Mouse (Mus musculus) monocyte, adult 2 months (primary cell): ENCODE results near the gene 4921504E06Rik.
A peak's percentile ranks its signal among the peaks of the same experiment; 100 is the strongest.

Source experiments
- DNase-seq, 2 experiments: peaks; one replicate each; pipeline ENCODE4 v3.0.0; 2022; ENCODE audit warnings: low spot score in 2 of 2, low read depth in 1 of 2

The 4921504E06Rik gene

GRCm38 (mm10) chr2:19553821-19554592 lies at the start of gene 4921504E06Rik:
Gene 4921504E06Rik (minus strand): TSS chr2:19553914.
- peak in 1 of 2 experiments; percentile 4 for DNase-seq

- no peak for DNase-seq
Observed at GRCm38 (mm10) chr2:19601386-19601925, 47.7 kb upstream of the 4921504E06Rik start.

- DNase-seq, result no peak
Observed at GRCm38 (mm10) chr2:19600860-19601259, 47.1 kb upstream of the 4921504E06Rik start.

GRCm38 (mm10) chr2:19599801-19600200 lies 46.1 kb upstream of the 4921504E06Rik start:
- no peak for DNase-seq

- DNase-seq, result no peak
Observed at GRCm38 (mm10) chr2:19596988-19597387, 43.3 kb upstream of the 4921504E06Rik start.

GRCm38 (mm10) chr2:19596426-19596825 lies 42.7 kb upstream of the 4921504E06Rik start:
- DNase-seq, result no peak

- no peak for DNase-seq
Observed at GRCm38 (mm10) chr2:19594856-19595255, 41.1 kb upstream of the 4921504E06Rik start.

- DNase-seq, result no peak
Observed at GRCm38 (mm10) chr2:19579846-19580245, 26.1 kb upstream of the 4921504E06Rik start.

GRCm38 (mm10) chr2:19579180-19579579 lies 25.5 kb upstream of the 4921504E06Rik start:
- no peak for DNase-seq

GRCm38 (mm10) chr2:19562114-19562829 lies 8.6 kb upstream of the 4921504E06Rik start:
- DNase-seq, result no peak

- DNase-seq, result no peak
Observed at GRCm38 (mm10) chr2:19560654-19561053, 6.9 kb upstream of the 4921504E06Rik start.

- no peak for DNase-seq
Observed at GRCm38 (mm10) chr2:19560071-19560470, 6.4 kb upstream of the 4921504E06Rik start.

- DNase-seq, result no peak
Observed at GRCm38 (mm10) chr2:19551396-19551795, 2.3 kb downstream of the 4921504E06Rik start.

- DNase-seq, result no peak
Observed at GRCm38 (mm10) chr2:19540906-19541305, 12.8 kb downstream of the 4921504E06Rik start.

- DNase-seq, result no peak
Observed at GRCm38 (mm10) chr2:19529428-19529827, 24.3 kb downstream of the 4921504E06Rik start.

GRCm38 (mm10) chr2:19528797-19529196 lies 24.9 kb downstream of the 4921504E06Rik start:
- DNase-seq, result no peak

- DNase-seq, result no peak
Observed at GRCm38 (mm10) chr2:19524071-19524470, 29.6 kb downstream of the 4921504E06Rik start.

- no peak for DNase-seq
Observed at GRCm38 (mm10) chr2:19521662-19522061, 32.1 kb downstream of the 4921504E06Rik start.

GRCm38 (mm10) chr2:19520617-19521016 lies 33.1 kb downstream of the 4921504E06Rik start:
- DNase-seq, result no peak

GRCm38 (mm10) chr2:19519768-19520167 lies 33.9 kb downstream of the 4921504E06Rik start:
- DNase-seq, result no peak

- no peak for DNase-seq
Observed at GRCm38 (mm10) chr2:19517952-19518351, 35.8 kb downstream of the 4921504E06Rik start.

- DNase-seq, result no peak
Observed at GRCm38 (mm10) chr2:19512381-19512780, 41.3 kb downstream of the 4921504E06Rik start.
